Mouse (Mus musculus) liver, embryonic 14.5 days (tissue): Measurements from ENCODE around the gene Zbtb39. TPM values are rescaled to one million over a fixed set of nuclear protein-coding genes. Genes with fewer than 3 reads are reported as not detected.

Source experiments
- ATAC-seq: fragments of 200-750 bp; cut with Nextera tagmentation; 2 replicates; pipeline ENCODE4 v1.8.0; 2017; ENCODE audit warnings: moderate number of reproducible peaks, mild to moderate bottlenecking, moderate library complexity; ENCODE audit not compliant: insufficient read depth
- DNase-seq, 3 experiments: peaks; one replicate each; pipeline ENCODE4 v3.0.0-alpha.2; 2012 to 2013; ENCODE audit warnings: low read depth in 3 of 3, low spot score in 3 of 3
- H3K27ac ChIP-seq: fragments of 300-500 bp; sonication (generic); 2 replicates; pipeline ENCODE4 v1.5.1; 2014; ENCODE audit warnings: moderate library complexity, mild to moderate bottlenecking, control low read depth, inconsistent platforms
- H3K27me3 ChIP-seq: fragments of 300-500 bp; sonication (generic); 2 replicates; pipeline ENCODE4 v1.6.1; 2014; ENCODE audit warnings: mild to moderate bottlenecking, low read length, moderate library complexity; ENCODE audit not compliant: control insufficient read depth, insufficient read depth
- H3K36me3 ChIP-seq: fragments of 300-500 bp; sonication (generic); replicated peaks from 2 replicates; pipeline ENCODE4 v1.6.1; 2014; ENCODE audit warnings: low read depth; ENCODE audit not compliant: control insufficient read depth, insufficient read depth
- H3K4me1 ChIP-seq, 2 experiments: fragments of 200-500 bp in 1 of 2; fragments of 300-500 bp in 1 of 2; sonication (generic) in 1 of 2; replicated peaks; 2 replicates each; pipeline ENCODE4 v1.6.1; 2012 to 2014; ENCODE audit warnings: antibody characterized with exemption in 1 of 2, inconsistent platforms in 1 of 2, low read length in 1 of 2; ENCODE audit not compliant: control insufficient read depth in 2 of 2, insufficient read depth in 2 of 2
- H3K4me2 ChIP-seq: fragments of 300-500 bp; sonication (generic); 2 replicates; pipeline ENCODE4 v1.6.1; 2014; ENCODE audit warnings: low read depth, mild to moderate bottlenecking, control low read depth, moderate library complexity
- H3K4me3 ChIP-seq, 2 experiments: fragments of 200-500 bp in 1 of 2; fragments of 300-500 bp in 1 of 2; sonication (generic) in 1 of 2; 2 replicates each; pipeline ENCODE4 v1.5.1; 2012 to 2014; ENCODE audit warnings: low read depth in 2 of 2, low read length in 2 of 2, mild to moderate bottlenecking in 2 of 2, control low read depth in 1 of 2, inconsistent platforms in 1 of 2, moderate library complexity in 1 of 2; ENCODE audit not compliant: insufficient read depth in 1 of 2
- H3K9ac ChIP-seq: fragments of 300-500 bp; sonication (generic); replicated peaks from 2 replicates; pipeline ENCODE4 v1.6.1; 2014; ENCODE audit warnings: mild to moderate bottlenecking, control low read depth, moderate library complexity
- H3K9me3 ChIP-seq: fragments of 300-500 bp; sonication (generic); 2 replicates; pipeline ENCODE4 v1.6.1; 2016; ENCODE audit warnings: low read length, mixed read lengths; ENCODE audit not compliant: control insufficient read depth
- CTCF ChIP-seq: IDR thresholded peaks from 2 replicates; pipeline ENCODE4 v1.5.1; 2016; ENCODE audit warnings: antibody characterized with exemption, low read depth, control low read depth
- EP300 ChIP-seq: IDR thresholded peaks from 2 replicates; pipeline ENCODE4 v1.6.1; 2016; ENCODE audit warnings: antibody characterized with exemption, low read depth
- WGBS: fragments of 180-500 bp; shearing (Covaris S2); extraction: QIAGEN DNeasy Blood & Tissue Kit; methylation state at CpG from one replicate; pipeline ENCODE4 v1.1.7; 2014; ENCODE audit not compliant: insufficient replicate concordance; 5-methylcytosine and 5-hydroxymethylcytosine counted together
- polyA plus RNA-seq, 2 experiments: library from polyadenylated mRNA; depleted of rRNA in 1 of 2; stranded (reverse) in 1 of 2; unstranded in 1 of 2; fragments of >200 nt; fragmentation: Nextera tagmentation in 1 of 2; extraction: Ambion mirVana in 1 of 2; gene quantifications; 2 replicates each; pipeline versions ENCODE4 v1.2.1 to v1.2.3; 2012 to 2014

Gene Zbtb39
- polyA plus RNA-seq, 2 experiments = 0.83 to 2.1 TPM

DNA sequence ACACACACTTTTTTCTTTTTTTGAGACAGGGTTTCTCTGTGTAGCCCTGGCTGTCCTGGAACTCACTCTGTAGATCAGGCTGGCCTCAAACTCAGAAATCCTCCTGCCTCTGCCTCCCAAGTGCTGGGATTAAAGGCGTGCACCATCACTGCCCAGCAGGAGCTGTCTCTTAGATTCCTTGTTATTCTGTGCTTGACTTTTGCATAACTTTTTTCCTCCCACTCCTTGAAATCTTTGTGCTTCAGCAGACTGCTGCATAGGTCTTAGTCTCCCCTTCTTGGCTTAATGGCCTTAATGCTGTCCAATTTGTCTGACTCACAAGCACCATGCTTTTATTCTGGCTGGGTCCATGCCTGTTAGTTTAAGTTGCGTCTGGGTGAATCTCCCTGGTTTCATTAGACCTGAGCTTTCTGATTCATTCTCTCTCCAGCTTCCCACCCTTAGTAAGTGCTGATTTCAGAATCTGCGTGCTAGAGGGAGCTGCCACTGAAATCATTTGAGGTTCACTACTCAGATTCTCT lies 30.4 kb upstream of the Zbtb39 start:
- Histone ChIP-seq H3K36me3 (no peaks in the 10 kb centered on the region), H3K4me3 (no peak overlapping the region), H3K27ac (no peak overlapping the region), H3K9ac (no peak overlapping the region), H3K4me2 (no peak overlapping the region), H3K4me1 (peaks cover 0 to 3% of the 10 kb centered on the region in 2 experiments; a peak in 2 of 4 replicates), H3K27me3 (no peaks in the 10 kb centered on the region), H3K9me3 (no peaks in the 10 kb centered on the region)
- 55% methylated on average over 3 of the region's 3 CpGs for WGBS
- ATAC-seq (no peak), DNase-seq (no peak)
- TF ChIP-seq EP300 (no peak), CTCF (no peak)

GRCm38 (mm10) chr10:127710331-127710730 lies 29.0 kb upstream of the Zbtb39 start:
- no peaks in the 10 kb centered on the region for H3K9me3 ChIP-seq
- 68% methylated on average over 13 of the region's 13 CpGs for whole genome bisulfite sequencing
- no peak overlapping the region for H3K9ac ChIP-seq
- ATAC-seq = no peak
- no peak for DNase-seq
- H3K4me2 ChIP-seq = no peak overlapping the region
- TF ChIP-seq CTCF (no peak), EP300 (no peak)
- no peak overlapping the region for H3K27ac ChIP-seq
- no peaks in the 10 kb centered on the region for H3K27me3 ChIP-seq
- peaks cover 0 to 3% of the 10 kb centered on the region in 2 experiments; a peak in 2 of 4 replicates for H3K4me1 ChIP-seq
- no peak overlapping the region for H3K4me3 ChIP-seq
- no peaks in the 10 kb centered on the region for H3K36me3 ChIP-seq

- WGBS = 64% methylated on average over 6 of the region's 6 CpGs
- Histone ChIP-seq H3K9ac (no peak overlapping the region), H3K36me3 (no peaks in the 10 kb centered on the region), H3K27me3 (no peaks in the 10 kb centered on the region), H3K27ac (no peak overlapping the region), H3K4me2 (no peak overlapping the region), H3K4me3 (no peak overlapping the region), H3K4me1 (no peaks in the 10 kb centered on the region), H3K9me3 (no peaks in the 10 kb centered on the region)
- DNase-seq = no peak
- TF ChIP-seq CTCF = no peak
- no peak for TF ChIP-seq EP300
- no peak for ATAC-seq
Measured at GRCm38 (mm10) chr10:127712736-127713135, 26.6 kb upstream of the Zbtb39 start.

GRCm38 (mm10) chr10:127721671-127722418 lies 17.5 kb upstream of the Zbtb39 start:
- Histone ChIP-seq H3K27ac (no peak overlapping the region), H3K27me3 (peaks cover 17% of the 10 kb centered on the region), H3K4me3 (no peak overlapping the region), H3K36me3 (no peaks in the 10 kb centered on the region), H3K4me2 (no peak overlapping the region), H3K9ac (no peak overlapping the region), H3K9me3 (no peaks in the 10 kb centered on the region), H3K4me1 (peaks cover 0 to 7% of the 10 kb centered on the region in 2 experiments; a peak in 2 of 4 replicates)
- ATAC-seq (no peak), DNase-seq (no peak)
- WGBS = 28% methylated on average over 20 of the region's 20 CpGs
- TF ChIP-seq CTCF (no peak), EP300 (no peak)

DNA sequence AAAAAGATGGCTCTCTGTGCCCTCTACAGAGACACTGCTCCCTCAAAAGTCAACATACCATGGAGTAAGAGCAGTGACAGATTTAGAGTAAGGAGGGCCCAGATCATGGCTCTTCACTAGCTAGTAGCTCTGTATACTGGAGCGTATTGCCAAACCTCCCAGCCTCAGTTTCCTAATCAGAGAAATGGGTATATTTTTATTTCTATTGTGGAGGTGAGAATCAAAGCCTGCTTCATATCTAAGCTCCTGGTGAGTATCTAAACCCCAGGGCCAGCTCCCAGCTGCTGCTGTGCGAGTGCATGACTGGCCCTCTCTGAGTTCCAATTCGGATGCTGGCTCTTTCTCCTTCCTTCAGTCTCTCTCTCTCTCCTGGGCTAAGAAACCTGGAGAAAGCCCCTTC lies 15.2 kb upstream of the Zbtb39 start, which contains the start of gene Tac2:
TSS of gene Tac2 (plus strand) at position 301 of the 400 bp plus-strand sequence.
- peak within 1 kb of the TSS; percentile 32 for H3K4me2 ChIP-seq
- ATAC-seq = no peak

More for the DNA sequence above, 15.2 kb upstream of the Zbtb39 start, which contains the start of gene Tac2:
- Histone ChIP-seq H3K9ac (no peak within 1 kb of the TSS; the same call in 1 of the 2 replicates), H3K36me3 (no peaks in the 10 kb centered on the region), H3K9me3 (no peaks in the 10 kb centered on the region), H3K27ac (no peak within 1 kb of the TSS), H3K4me3 (peak within 1 kb of the TSS in 1 of 2 experiments; percentile 7; a peak in 1 of 4 replicates), H3K4me1 (peaks cover 13 to 24% of the 10 kb centered on the region in 2 experiments), H3K27me3 (peaks cover 17% of the 10 kb centered on the region)
- TF ChIP-seq EP300 (no peak), CTCF (no peak)
- no peak for DNase-seq
- WGBS = 69% methylated on average over 3 of the region's 3 CpGs
